12 mouse cellular contexts compared by ENCODE assay signal in genomic region chr4:155560932-155561331, GRCm38 (mm10). TPM values are rescaled to one million over a fixed set of nuclear protein-coding genes. Genes with fewer than 3 reads are reported as not detected.
DNase-seq lines count a peak whose midpoint lies in the region; ATAC-seq and TF ChIP-seq lines count a peak whose summit lies in the region.
"Had no signal": no experiment of that assay in that cellular context is flagged by ENCODE, and none has a peak within 500 bp of the region (broad histone marks: within the 10 kb centered on the region; RNA-seq: fewer than 3 reads in every experiment).

No protein-coding gene starts in this region.

- no peak overlapping the region for H3K4me2 ChIP-seq in intestine, embryonic 15.5 days (replicated peaks)
- H3K4me2 ChIP-seq in intestine, postnatal 0 days (replicated peaks; ENCODE audit: low read depth): no peak overlapping the region
- no peak overlapping the region for H3K4me2 ChIP-seq in heart, embryonic 14.5 days (ENCODE audit: low read length)
- H3K4me2 ChIP-seq in lung, embryonic 14.5 days: no peak overlapping the region
- no peak overlapping the region for H3K4me2 ChIP-seq in hindbrain, embryonic 11.5 days (replicated peaks; ENCODE audit: low read depth, low read length)

- ATAC-seq in intestine, embryonic 15.5 days: no peak
- ATAC-seq in intestine, postnatal 0 days: no peak
- no peak for ATAC-seq in heart, embryonic 14.5 days (ENCODE audit: insufficient number of reproducible peaks, insufficient read depth, low FRiP score, low read depth)
- ATAC-seq in lung, embryonic 14.5 days (ENCODE audit: insufficient read depth): no peak
- no peak for ATAC-seq in megakaryocyte-erythroid progenitor cell, adult 5-6 weeks (replicated peaks; ENCODE audit: low FRiP score, low TSS enrichment, poor library complexity, severe bottlenecking)
- ATAC-seq in hindbrain, embryonic 11.5 days (ENCODE audit: low FRiP score): no peak

- H3K9me3 ChIP-seq in intestine, embryonic 15.5 days: no peaks in the 10 kb centered on the region
- H3K9me3 ChIP-seq in intestine, postnatal 0 days (ENCODE audit: control insufficient read depth): no peaks in the 10 kb centered on the region
- no peaks in the 10 kb centered on the region for H3K9me3 ChIP-seq in heart, embryonic 14.5 days (ENCODE audit: control insufficient read depth, low read length)
- no peaks in the 10 kb centered on the region for H3K9me3 ChIP-seq in lung, embryonic 14.5 days (ENCODE audit: low read depth, low read length)
- no peaks in the 10 kb centered on the region for H3K9me3 ChIP-seq in hindbrain, embryonic 11.5 days (ENCODE audit: control insufficient read depth, low read length)

- no peak for TF ChIP-seq CTCF in intestine, postnatal 0 days (IDR thresholded peaks at IDR 0.05; ENCODE audit: low read depth)
- TF ChIP-seq CTCF in brain, embryonic 14.5 days (IDR thresholded peaks at IDR 0.05; ENCODE audit: borderline replicate concordance, extremely low read depth, insufficient read depth, insufficient read length): no peak
- TF ChIP-seq CTCF in lung, embryonic 14.5 days (IDR thresholded peaks at IDR 0.05; ENCODE audit: low read depth): no peak

- 62% methylated on average over 2 of the region's 2 CpGs for WGBS in intestine, embryonic 15.5 days
- WGBS in intestine, postnatal 0 days: 51% methylated on average over 2 of the region's 2 CpGs
- WGBS in heart, embryonic 14.5 days: 31% methylated on average over 2 of the region's 2 CpGs
- 40% methylated on average over 2 of the region's 2 CpGs for WGBS in lung, embryonic 14.5 days
- WGBS in hindbrain, embryonic 11.5 days: 71% methylated on average over 2 of the region's 2 CpGs

- H3K27me3 ChIP-seq in intestine, embryonic 15.5 days (replicated peaks): no peaks in the 10 kb centered on the region
- H3K27me3 ChIP-seq in intestine, postnatal 0 days (replicated peaks; ENCODE audit: control insufficient read depth, insufficient read depth, low read length): no peaks in the 10 kb centered on the region
- H3K27me3 ChIP-seq in heart, embryonic 14.5 days (ENCODE audit: control insufficient read depth, insufficient read depth, low read length): no peaks in the 10 kb centered on the region
- no peaks in the 10 kb centered on the region for H3K27me3 ChIP-seq in lung, embryonic 14.5 days (ENCODE audit: insufficient read depth, low read length)
- no peaks in the 10 kb centered on the region for H3K27me3 ChIP-seq in hindbrain, embryonic 11.5 days (ENCODE audit: control insufficient read depth, insufficient read depth, low read length)

- no peak overlapping the region for H3K4me3 ChIP-seq in intestine, embryonic 15.5 days (replicated peaks)
- no peak overlapping the region for H3K4me3 ChIP-seq in intestine, postnatal 0 days (ENCODE audit: low read depth, low read length)
- H3K4me3 ChIP-seq in heart, embryonic 14.5 days (ENCODE audit: control insufficient read depth in 1 of 2, insufficient read depth in 1 of 2, low read depth in 1 of 2, low read length in 2 of 2): no peak overlapping the region
- no peak overlapping the region for H3K4me3 ChIP-seq in lung, embryonic 14.5 days (ENCODE audit: low read depth, low read length)
- H3K4me3 ChIP-seq in hindbrain, embryonic 11.5 days (ENCODE audit: low read depth, low read length): no peak overlapping the region

- no peak overlapping the region for H3K9ac ChIP-seq in intestine, embryonic 15.5 days
- H3K9ac ChIP-seq in intestine, postnatal 0 days (ENCODE audit: low read depth, low read length): no peak overlapping the region
- no peak overlapping the region; the same call in 1 of the 2 replicates for H3K9ac ChIP-seq in heart, embryonic 14.5 days (ENCODE audit: low read length)
- H3K9ac ChIP-seq in lung, embryonic 14.5 days: no peak overlapping the region
- no peak overlapping the region for H3K9ac ChIP-seq in hindbrain, embryonic 11.5 days (ENCODE audit: low read depth, low read length)
- H3K9ac ChIP-seq: liver, embryonic 14.5 days had no signal

- TF ChIP-seq POLR2A in brain, embryonic 14.5 days (IDR thresholded peaks at IDR 0.05; ENCODE audit: borderline replicate concordance, extremely low read depth, insufficient read depth, insufficient read length, poor library complexity, severe bottlenecking): no peak

- 0 out of 2 replicates have a peak overlapping the region, but pooled peaks have one; percentile 10 for H3K27ac ChIP-seq in intestine, embryonic 15.5 days
- H3K27ac ChIP-seq in intestine, postnatal 0 days (ENCODE audit: low read depth, low read length): no peak overlapping the region
- H3K27ac ChIP-seq in heart, embryonic 14.5 days (replicated peaks in 1 of 2; ENCODE audit: control insufficient read depth in 1 of 2, insufficient read depth in 1 of 2, low read depth in 2 of 2, low read length in 2 of 2): peak overlapping the region; percentile 23 to 92
- peak overlapping the region; percentile 47; the same call in 1 of the 2 replicates for H3K27ac ChIP-seq in lung, embryonic 14.5 days (ENCODE audit: low read depth)
- H3K27ac ChIP-seq in hindbrain, embryonic 11.5 days (ENCODE audit: low read depth, low read length): no peak overlapping the region
- H3K27ac ChIP-seq: liver, embryonic 14.5 days had no signal

- peaks cover 28% of the 10 kb centered on the region; the same call in 1 of the 2 replicates for H3K36me3 ChIP-seq in intestine, embryonic 15.5 days
- peaks cover 43% of the 10 kb centered on the region for H3K36me3 ChIP-seq in intestine, postnatal 0 days (ENCODE audit: control insufficient read depth, insufficient read depth)
- H3K36me3 ChIP-seq in heart, embryonic 14.5 days (ENCODE audit: control insufficient read depth, insufficient read depth, low read length): peaks cover 55% of the 10 kb centered on the region
- peaks cover 55% of the 10 kb centered on the region for H3K36me3 ChIP-seq in lung, embryonic 14.5 days (ENCODE audit: insufficient read depth)
- H3K36me3 ChIP-seq in hindbrain, embryonic 11.5 days (ENCODE audit: control insufficient read depth, insufficient read depth, low read length): peaks cover 11% of the 10 kb centered on the region; the same call in 1 of the 2 replicates

- H3K4me1 ChIP-seq in intestine, embryonic 15.5 days (replicated peaks): peaks cover 37% of the 10 kb centered on the region
- peaks cover 6% of the 10 kb centered on the region; the same call in 1 of the 2 replicates for H3K4me1 ChIP-seq in intestine, postnatal 0 days (replicated peaks; ENCODE audit: control insufficient read depth, insufficient read depth, low read length)
- H3K4me1 ChIP-seq in heart, embryonic 14.5 days (ENCODE audit: control insufficient read depth in 2 of 2, insufficient read depth in 2 of 2, low read length in 2 of 2): peaks cover 29 to 47% of the 10 kb centered on the region in 2 experiments
- peaks cover 31% of the 10 kb centered on the region for H3K4me1 ChIP-seq in lung, embryonic 14.5 days (ENCODE audit: insufficient read depth)
- peaks cover 4% of the 10 kb centered on the region for H3K4me1 ChIP-seq in hindbrain, embryonic 11.5 days (replicated peaks; ENCODE audit: control insufficient read depth, insufficient read depth, low read length)

- peak; percentile 12 for DNase-seq in brain, embryonic 14.5 days (ENCODE audit: low read depth)
- DNase-seq in lung, embryonic 14.5 days: peak; percentile 28
- DNase-seq in right cerebral cortex, postnatal 36 days (ENCODE audit: low spot score in 2 of 2): no peak
- DNase-seq in hindbrain, embryonic 11.5 days (ENCODE audit: low spot score): no peak
- DNase-seq: cerebellum, adult 18-20 months; gastrocnemius, postnatal 36 days; thymus, postnatal 4 days had no signal

RNA-seq across cellular contexts. Expression of gene Nadk, which starts 1.2 kb away (rescaled TPM):
- 91.6 and 93.4 TPM in 2 replicates for polyA plus RNA-seq in intestine, embryonic 15.5 days (2015; fragmentation: Nextera tagmentation; extraction: Ambion mirVana)
- polyA plus RNA-seq in intestine, postnatal 0 days (2015; fragmentation: Nextera tagmentation; extraction: Ambion mirVana): 46.7 and 49.2 TPM in 2 replicates
- polyA plus RNA-seq in brain, embryonic 14.5 days (2012; rRNA removed): 86.2 and 100 TPM in 2 replicates
- 49.9 and 51.4 TPM in 2 replicates for polyA plus RNA-seq in heart, embryonic 14.5 days (2014; fragmentation: Nextera tagmentation; extraction: Ambion mirVana)
- 85.0 and 90.5 TPM in 2 replicates for polyA plus RNA-seq in lung, embryonic 14.5 days (2014; fragmentation: Nextera tagmentation; extraction: Ambion mirVana)
- total RNA-seq in megakaryocyte-erythroid progenitor cell, adult 5-6 weeks (2014; fragmentation: Nextera tagmentation): 76.3 and 86.5 TPM in 2 replicates
- total RNA-seq in megakaryocyte-erythroid progenitor cell, adult 5-6 weeks (2017): 49.9 and 65.2 TPM in 2 replicates
- polyA plus RNA-seq in hindbrain, embryonic 11.5 days (2014; fragmentation: Nextera tagmentation; extraction: Ambion mirVana): 94.6 and 103 TPM in 2 replicates

RNA-seq across cellular contexts. Expression of gene Slc35e2, which starts 40.3 kb away (rescaled TPM):
- polyA plus RNA-seq in intestine, embryonic 15.5 days (2015; fragmentation: Nextera tagmentation; extraction: Ambion mirVana): 7.0 and 7.2 TPM in 2 replicates
- polyA plus RNA-seq in intestine, postnatal 0 days (2015; fragmentation: Nextera tagmentation; extraction: Ambion mirVana): 5.1 and 6.1 TPM in 2 replicates
- 15.0 and 21.8 TPM in 2 replicates for polyA plus RNA-seq in brain, embryonic 14.5 days (2012; rRNA removed)
- 7.7 and 8.5 TPM in 2 replicates for polyA plus RNA-seq in heart, embryonic 14.5 days (2014; fragmentation: Nextera tagmentation; extraction: Ambion mirVana)
- polyA plus RNA-seq in lung, embryonic 14.5 days (2014; fragmentation: Nextera tagmentation; extraction: Ambion mirVana): 9.5 and 9.7 TPM in 2 replicates
- total RNA-seq in megakaryocyte-erythroid progenitor cell, adult 5-6 weeks (2014; fragmentation: Nextera tagmentation): 45.1 and 60.2 TPM in 2 replicates
- total RNA-seq in megakaryocyte-erythroid progenitor cell, adult 5-6 weeks (2017): 30.4 and 31.1 TPM in 2 replicates
- 17.0 and 18.1 TPM in 2 replicates for polyA plus RNA-seq in hindbrain, embryonic 11.5 days (2014; fragmentation: Nextera tagmentation; extraction: Ambion mirVana)

Comparison
In these comparisons a context has a peak if more than half of its experiments do, and no peak if none do; other contexts are left out.
1. H3K27ac ChIP-seq: peak in intestine, embryonic 15.5 days (single experiment), heart, embryonic 14.5 days (2 of 2) and lung, embryonic 14.5 days (single experiment); none in intestine, postnatal 0 days (single experiment) and hindbrain, embryonic 11.5 days (single experiment).
2. DNase-seq: peak in brain, embryonic 14.5 days (single experiment) and lung, embryonic 14.5 days (single experiment); none in right cerebral cortex, postnatal 36 days (0 of 2) and hindbrain, embryonic 11.5 days (single experiment).